Mouse (Mus musculus): ENCODE data around the gene Gm9945. TPM values are rescaled to one million over a fixed set of nuclear protein-coding genes. Genes with fewer than 3 reads are reported as not detected.

The Gm9945 gene
- polyA plus RNA-seq, 1 experiment from 2014 or later: not detected

- WGBS: 84% methylated on average over 6 of the region's 6 CpGs
- H3K4me1 ChIP-seq (replicated peaks; ENCODE audit: insufficient read depth, low read length): no peaks in the 10 kb centered on the region; the same call in 1 of the 2 replicates
- H3K27me3 ChIP-seq (ENCODE audit: insufficient read depth, low read length): no peaks in the 10 kb centered on the region
- DNase-seq (ENCODE audit: low spot score) (no peak), ATAC-seq (replicated peaks; ENCODE audit: low FRiP score, low read depth) (no peak)
- no peak overlapping the region for H3K27ac ChIP-seq
- no peak overlapping the region for H3K4me2 ChIP-seq (ENCODE audit: low read length)
- H3K9me3 ChIP-seq (replicated peaks; ENCODE audit: low read length): no peaks in the 10 kb centered on the region
- no peak overlapping the region for H3K9ac ChIP-seq (ENCODE audit: low read depth, low read length)
- no peak overlapping the region for H3K4me3 ChIP-seq (replicated peaks; ENCODE audit: low read depth, low read length)
- no peak for TF ChIP-seq CTCF (IDR thresholded peaks at IDR 0.05; ENCODE audit: low read depth)
- no peaks in the 10 kb centered on the region for H3K36me3 ChIP-seq (ENCODE audit: insufficient read depth, low read length)
These were observed 43.6 kb upstream of the Gm9945 start for GRCm38 (mm10) chr11:53436338-53436737.

DNA sequence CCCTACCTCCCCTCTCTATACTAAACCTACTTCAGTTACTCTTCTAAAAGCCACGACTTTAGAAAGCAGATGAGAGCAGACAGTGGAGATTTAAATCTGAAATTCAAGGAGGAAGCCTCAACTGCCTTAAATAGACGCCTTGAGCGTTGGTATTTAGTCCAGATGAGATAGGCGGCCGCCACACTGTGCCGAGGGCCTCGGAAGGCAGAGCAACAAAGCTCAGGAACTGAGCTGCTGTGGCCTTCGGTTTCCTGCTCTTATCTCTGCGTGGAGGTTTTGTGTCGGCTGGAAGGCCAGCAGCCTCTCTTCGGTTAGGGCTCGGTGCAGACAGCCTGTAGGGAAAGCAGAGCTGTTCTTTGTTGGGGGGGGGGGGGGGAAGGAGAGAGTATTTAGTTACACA, 38.0 kb upstream of the Gm9945 start:
- WGBS: 22% methylated on average over 12 of the region's 12 CpGs
- no peaks in the 10 kb centered on the region for H3K4me1 ChIP-seq (replicated peaks; ENCODE audit: insufficient read depth, low read length)
- TF ChIP-seq CTCF (IDR thresholded peaks at IDR 0.05; ENCODE audit: low read depth): no peak
- peak; percentile 37 for DNase-seq (ENCODE audit: low spot score)
- H3K4me2 ChIP-seq (ENCODE audit: low read length): no peak overlapping the region
- H3K27ac ChIP-seq: no peak overlapping the region
- ATAC-seq (replicated peaks; ENCODE audit: low FRiP score, low read depth): no peak
- no peak overlapping the region for H3K4me3 ChIP-seq (replicated peaks; ENCODE audit: low read depth, low read length)
- H3K9ac ChIP-seq (ENCODE audit: low read depth, low read length): no peak overlapping the region
- H3K36me3 ChIP-seq (ENCODE audit: insufficient read depth, low read length): no peaks in the 10 kb centered on the region
- no peaks in the 10 kb centered on the region for H3K27me3 ChIP-seq (ENCODE audit: insufficient read depth, low read length)
- no peaks in the 10 kb centered on the region for H3K9me3 ChIP-seq (replicated peaks; ENCODE audit: low read length)

GRCm38 (mm10) chr11:53443861-53444260, 36.1 kb upstream of the Gm9945 start:
- ATAC-seq (replicated peaks; ENCODE audit: low FRiP score, low read depth): no peak
- no peaks in the 10 kb centered on the region for H3K4me1 ChIP-seq (replicated peaks; ENCODE audit: insufficient read depth, low read length)
- H3K27ac ChIP-seq: no peak overlapping the region
- H3K4me3 ChIP-seq (replicated peaks; ENCODE audit: low read depth, low read length): no peak overlapping the region
- H3K9me3 ChIP-seq (replicated peaks; ENCODE audit: low read length): no peaks in the 10 kb centered on the region
- no peak overlapping the region for H3K4me2 ChIP-seq (ENCODE audit: low read length)
- TF ChIP-seq CTCF (IDR thresholded peaks at IDR 0.05; ENCODE audit: low read depth): peak; percentile 78
- H3K36me3 ChIP-seq (ENCODE audit: insufficient read depth, low read length): no peaks in the 10 kb centered on the region
- H3K27me3 ChIP-seq (ENCODE audit: insufficient read depth, low read length): no peaks in the 10 kb centered on the region
- 35% methylated on average over 6 of the region's 6 CpGs for WGBS
- no peak for DNase-seq (ENCODE audit: low spot score)
- no peak overlapping the region for H3K9ac ChIP-seq (ENCODE audit: low read depth, low read length)

- no peaks in the 10 kb centered on the region for H3K36me3 ChIP-seq (ENCODE audit: insufficient read depth, low read length)
- no peak overlapping the region for H3K27ac ChIP-seq
- no peak for TF ChIP-seq CTCF (IDR thresholded peaks at IDR 0.05; ENCODE audit: low read depth)
- 63% methylated on average over 13 of the region's 13 CpGs for WGBS
- H3K4me1 ChIP-seq (replicated peaks; ENCODE audit: insufficient read depth, low read length): no peaks in the 10 kb centered on the region
- DNase-seq (ENCODE audit: low spot score) (no peak), ATAC-seq (replicated peaks; ENCODE audit: low FRiP score, low read depth) (no peak)
- H3K9ac ChIP-seq (ENCODE audit: low read depth, low read length): no peak overlapping the region
- no peak overlapping the region for H3K4me3 ChIP-seq (replicated peaks; ENCODE audit: low read depth, low read length)
- no peaks in the 10 kb centered on the region for H3K9me3 ChIP-seq (replicated peaks; ENCODE audit: low read length)
- no peak overlapping the region for H3K4me2 ChIP-seq (ENCODE audit: low read length)
- H3K27me3 ChIP-seq (ENCODE audit: insufficient read depth, low read length): no peaks in the 10 kb centered on the region
These were observed 34.4 kb upstream of the Gm9945 start for GRCm38 (mm10) chr11:53445562-53445961.

DNA sequence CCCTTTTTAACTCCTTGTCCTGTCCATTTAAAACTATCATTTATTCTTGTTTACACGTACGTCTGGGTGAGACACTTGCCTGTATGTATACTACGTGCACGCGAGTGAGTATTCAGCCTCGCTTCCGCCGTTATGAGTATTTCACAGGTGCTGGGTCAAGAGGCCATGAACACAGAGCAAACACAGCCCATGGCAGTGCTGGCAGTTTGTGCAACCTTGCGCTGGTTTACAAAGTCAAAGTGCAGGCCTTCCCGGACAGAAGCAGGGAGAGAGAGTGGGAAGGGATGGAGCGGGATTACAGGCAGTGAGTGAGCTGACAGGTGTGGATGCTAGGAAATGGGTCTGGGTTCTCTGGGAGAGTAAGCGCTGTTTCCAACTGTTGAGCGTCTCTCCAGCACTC, 33.8 kb upstream of the Gm9945 start:
- H3K36me3 ChIP-seq (ENCODE audit: insufficient read depth, low read length): no peaks in the 10 kb centered on the region
- ATAC-seq (replicated peaks; ENCODE audit: low FRiP score, low read depth) (no peak), DNase-seq (ENCODE audit: low spot score) (no peak)
- no peak overlapping the region for H3K9ac ChIP-seq (ENCODE audit: low read depth, low read length)
- no peak overlapping the region for H3K4me2 ChIP-seq (ENCODE audit: low read length)
- H3K27ac ChIP-seq: no peak overlapping the region
- no peak for TF ChIP-seq CTCF (IDR thresholded peaks at IDR 0.05; ENCODE audit: low read depth)
- WGBS: 91% methylated on average over 13 of the region's 13 CpGs
- no peaks in the 10 kb centered on the region for H3K9me3 ChIP-seq (replicated peaks; ENCODE audit: low read length)
- no peaks in the 10 kb centered on the region for H3K27me3 ChIP-seq (ENCODE audit: insufficient read depth, low read length)
- no peak overlapping the region for H3K4me3 ChIP-seq (replicated peaks; ENCODE audit: low read depth, low read length)
- H3K4me1 ChIP-seq (replicated peaks; ENCODE audit: insufficient read depth, low read length): no peaks in the 10 kb centered on the region

DNA sequence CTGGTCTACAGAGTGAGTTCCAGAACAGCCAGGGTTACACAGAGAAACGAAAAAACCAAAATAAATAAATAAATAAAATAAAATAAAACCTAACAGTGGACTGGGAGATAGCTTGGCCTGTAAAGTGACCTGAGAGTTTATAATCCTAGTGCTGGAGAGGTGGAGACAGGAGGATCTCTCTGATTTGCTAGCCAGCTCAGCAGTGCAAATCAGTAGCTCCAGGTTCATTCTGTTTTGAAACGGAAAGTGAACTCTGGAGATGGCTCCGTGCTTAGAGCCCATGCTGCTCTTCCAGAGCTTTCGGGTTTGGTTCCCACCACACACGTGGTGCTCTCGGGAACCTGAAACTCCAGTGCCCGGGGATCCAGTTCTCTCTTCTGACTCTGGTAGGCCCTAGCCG, 32.0 kb upstream of the Gm9945 start:
- 89% methylated on average over 8 of the region's 8 CpGs for WGBS
- TF ChIP-seq CTCF (IDR thresholded peaks at IDR 0.05; ENCODE audit: low read depth): no peak

DNA sequence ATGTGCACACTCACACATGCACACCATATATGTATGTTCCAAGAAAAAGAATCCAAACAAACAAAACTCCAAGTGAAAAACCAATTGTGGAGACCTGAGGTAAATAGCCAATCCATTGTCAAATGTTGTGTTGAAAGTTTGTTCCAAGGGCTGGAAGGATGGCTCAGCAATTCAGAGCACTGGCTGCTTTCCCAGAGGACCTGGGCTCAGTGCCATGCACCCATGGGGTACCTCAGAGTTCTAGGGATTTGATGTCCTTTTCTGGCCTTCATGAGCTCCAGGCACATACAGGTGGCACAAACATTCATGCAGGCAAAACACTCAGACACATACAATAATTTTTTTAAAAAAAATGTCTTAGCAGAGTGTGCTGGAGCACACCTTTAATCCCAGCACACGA, 31.4 kb upstream of the Gm9945 start:
- ATAC-seq (replicated peaks; ENCODE audit: low FRiP score, low read depth) (no peak), DNase-seq (ENCODE audit: low spot score) (no peak)
- H3K27ac ChIP-seq: no peak overlapping the region
- H3K27me3 ChIP-seq (ENCODE audit: insufficient read depth, low read length): no peaks in the 10 kb centered on the region
- no peak overlapping the region for H3K9ac ChIP-seq (ENCODE audit: low read depth, low read length)
- H3K4me2 ChIP-seq (ENCODE audit: low read length): no peak overlapping the region
- no peaks in the 10 kb centered on the region for H3K36me3 ChIP-seq (ENCODE audit: insufficient read depth, low read length)
- no peaks in the 10 kb centered on the region for H3K4me1 ChIP-seq (replicated peaks; ENCODE audit: insufficient read depth, low read length)
- 76% methylated on average over 1 of the region's 1 CpGs for WGBS
- H3K9me3 ChIP-seq (replicated peaks; ENCODE audit: low read length): no peaks in the 10 kb centered on the region
- H3K4me3 ChIP-seq (replicated peaks; ENCODE audit: low read depth, low read length): no peak overlapping the region
- no peak for TF ChIP-seq CTCF (IDR thresholded peaks at IDR 0.05; ENCODE audit: low read depth)

More for the DNA sequence above, 32.0 kb upstream of the Gm9945 start:
- H3K27me3 ChIP-seq (ENCODE audit: insufficient read depth, low read length): no peaks in the 10 kb centered on the region
- H3K9ac ChIP-seq (ENCODE audit: low read depth, low read length): no peak overlapping the region
- H3K4me3 ChIP-seq (replicated peaks; ENCODE audit: low read depth, low read length): no peak overlapping the region
- ATAC-seq (replicated peaks; ENCODE audit: low FRiP score, low read depth): no peak
- no peaks in the 10 kb centered on the region for H3K36me3 ChIP-seq (ENCODE audit: insufficient read depth, low read length)
- H3K27ac ChIP-seq: no peak overlapping the region
- no peaks in the 10 kb centered on the region for H3K4me1 ChIP-seq (replicated peaks; ENCODE audit: insufficient read depth, low read length)
- DNase-seq (ENCODE audit: low spot score): no peak
- no peak overlapping the region for H3K4me2 ChIP-seq (ENCODE audit: low read length)
- no peaks in the 10 kb centered on the region for H3K9me3 ChIP-seq (replicated peaks; ENCODE audit: low read length)

All from kidney, postnatal 0 days (tissue).